Mouse (Mus musculus) spleen, adult 2 months (tissue): ENCODE measurements around the gene Brd3.

Experiments
- CTCF ChIP-seq: fragments of 200-500 bp; IDR thresholded peaks from 2 replicates; pipeline ENCODE4 v1.5.1; 2011; ENCODE audit warnings: mild to moderate bottlenecking, inconsistent platforms; ENCODE audit not compliant: insufficient read depth, insufficient read length, insufficient replicate concordance; ENCODE audit errors: extremely low read depth
- POLR2A ChIP-seq: fragments of 200-500 bp; IDR thresholded peaks from 2 replicates; pipeline ENCODE4 v1.6.1; 2011; ENCODE audit warnings: low read depth, low read length, inconsistent platforms

- TF ChIP-seq CTCF (no peak), POLR2A (no peak)
These were observed 64.6 kb downstream of the Brd3 start for GRCm38 (mm10) chr2:27442708-27443449.
